Mouse (Mus musculus) frontal cortex, postnatal 14 days (tissue): Measurements from ENCODE around the gene Olfr71.

Experiments used
- DNase-seq, 2 experiments: peaks; one replicate each; pipeline ENCODE4 v3.0.0; 2022; ENCODE audit warnings: low spot score in 2 of 2

The Olfr71 gene

GRCm38 (mm10) chr4:43713652-43714219 is 3.7 kb upstream of the Olfr71 start:
- DNase-seq: no peak

GRCm38 (mm10) chr4:43711821-43712220 is 1.8 kb upstream of the Olfr71 start:
- peak in 1 of 2 experiments; percentile 70 for DNase-seq

- no peak for DNase-seq
These were observed 4.1 kb downstream of the Olfr71 start for GRCm38 (mm10) chr4:43705991-43706390.

- DNase-seq: no peak
These were observed 6.2 kb downstream of the Olfr71 start for GRCm38 (mm10) chr4:43703851-43704250.

- DNase-seq: no peak
These were observed 6.6 kb downstream of the Olfr71 start for GRCm38 (mm10) chr4:43703439-43703838.

GRCm38 (mm10) chr4:43700707-43701106 is 9.3 kb downstream of the Olfr71 start, which contains the start of gene Olfr70:
Gene Olfr70 (minus strand): TSS chr4:43700807.
- no peak for DNase-seq

- no peak for DNase-seq
These were observed 13.5 kb downstream of the Olfr71 start for GRCm38 (mm10) chr4:43696561-43696960.

GRCm38 (mm10) chr4:43695249-43695671 is 14.8 kb downstream of the Olfr71 start:
- DNase-seq: no peak

- no peak for DNase-seq
These were observed 15.4 kb downstream of the Olfr71 start for GRCm38 (mm10) chr4:43694439-43695248.

GRCm38 (mm10) chr4:43693806-43694241 is 16.2 kb downstream of the Olfr71 start:
- DNase-seq: no peak

GRCm38 (mm10) chr4:43691026-43691425 is 19.0 kb downstream of the Olfr71 start:
- DNase-seq: no peak

- DNase-seq: no peak
These were observed 20.0 kb downstream of the Olfr71 start for GRCm38 (mm10) chr4:43690021-43690420.

GRCm38 (mm10) chr4:43679416-43680043 is 30.5 kb downstream of the Olfr71 start:
- no peak for DNase-seq

GRCm38 (mm10) chr4:43678541-43678940 is 31.5 kb downstream of the Olfr71 start:
- DNase-seq: no peak

- no peak for DNase-seq
These were observed 34.4 kb downstream of the Olfr71 start for GRCm38 (mm10) chr4:43675608-43676007.

- DNase-seq: no peak
These were observed 35.1 kb downstream of the Olfr71 start for GRCm38 (mm10) chr4:43674974-43675373.

- DNase-seq: no peak
These were observed 36.4 kb downstream of the Olfr71 start for GRCm38 (mm10) chr4:43673703-43674102.

GRCm38 (mm10) chr4:43672070-43672469 is 38.0 kb downstream of the Olfr71 start:
- peak; percentile 67 to 82 for DNase-seq

GRCm38 (mm10) chr4:43669428-43669794 is 40.6 kb downstream of the Olfr71 start:
- peak in 1 of 2 experiments; percentile 32 for DNase-seq

GRCm38 (mm10) chr4:43668782-43669427 is 41.1 kb downstream of the Olfr71 start, which contains the start of the genes Tmem8b and Fam221b:
Gene Tmem8b (plus strand): TSS chr4:43668971.
Gene Fam221b (minus strand): TSS chr4:43669145.
- DNase-seq: peak; percentile 77 to 86

- no peak for DNase-seq
These were observed 43.6 kb downstream of the Olfr71 start for GRCm38 (mm10) chr4:43666412-43666811.

- DNase-seq: no peak
These were observed 52.9 kb downstream of the Olfr71 start for GRCm38 (mm10) chr4:43657146-43657545.
